Mouse (Mus musculus): ENCODE measurements around the gene Git1. TPM values are rescaled to one million over a fixed set of nuclear protein-coding genes. Genes with fewer than 3 reads are reported as not detected.
A peak's percentile ranks its signal among the peaks of the same experiment; 100 is the strongest.

The Git1 gene
- polyA plus RNA-seq, 1 experiment from 2014 or later = 12.6 TPM

DNA sequence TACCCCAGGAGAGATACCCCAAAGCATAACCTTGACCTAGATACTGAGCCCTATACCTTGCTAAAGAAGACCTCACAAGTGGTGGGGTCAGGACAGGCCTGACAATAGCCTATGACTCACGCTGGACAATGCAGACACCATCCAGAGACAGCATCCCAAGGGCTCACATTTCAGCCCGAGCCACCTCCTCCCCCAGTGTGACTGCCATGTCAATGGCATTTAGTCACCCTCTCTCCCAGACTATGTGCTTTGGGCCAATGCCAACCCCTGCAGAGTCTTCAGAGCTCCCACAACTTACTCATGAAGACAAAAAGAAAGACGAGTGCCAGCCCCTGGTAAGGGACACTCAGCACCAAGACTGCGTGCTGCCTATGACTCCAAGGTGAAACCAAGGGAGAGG lies 28.7 kb upstream of the Git1 start:
- H3K9ac ChIP-seq (replicated peaks; ENCODE audit: low read depth) = no peak overlapping the region
- H3K27me3 ChIP-seq (replicated peaks; ENCODE audit: insufficient read depth, low read length) = peaks cover 27% of the 10 kb centered on the region; the same call in 1 of the 2 replicates
- peak; percentile 69 for DNase-seq (ENCODE audit: low spot score)
- peaks cover 6% of the 10 kb centered on the region; the same call in 1 of the 2 replicates for H3K4me1 ChIP-seq (ENCODE audit: insufficient read depth, low read depth, low read length)
- ATAC-seq = peak; percentile 26; the same call in 1 of the 2 replicates
- H3K27ac ChIP-seq (ENCODE audit: low read length) = no peak overlapping the region
- no peaks in the 10 kb centered on the region for H3K36me3 ChIP-seq (ENCODE audit: insufficient read depth, low read length)
- H3K9me3 ChIP-seq (ENCODE audit: low read length) = no peaks in the 10 kb centered on the region
- no peak overlapping the region for H3K4me3 ChIP-seq (ENCODE audit: low read depth, low read length)
- TF ChIP-seq EP300 (IDR thresholded peaks at IDR 0.05) (no peak), CTCF (IDR thresholded peaks at IDR 0.05) (no peak)
- 29% methylated on average over 4 of the region's 4 CpGs for WGBS
- H3K4me2 ChIP-seq (replicated peaks; ENCODE audit: low read depth, low read length) = no peak overlapping the region

DNA sequence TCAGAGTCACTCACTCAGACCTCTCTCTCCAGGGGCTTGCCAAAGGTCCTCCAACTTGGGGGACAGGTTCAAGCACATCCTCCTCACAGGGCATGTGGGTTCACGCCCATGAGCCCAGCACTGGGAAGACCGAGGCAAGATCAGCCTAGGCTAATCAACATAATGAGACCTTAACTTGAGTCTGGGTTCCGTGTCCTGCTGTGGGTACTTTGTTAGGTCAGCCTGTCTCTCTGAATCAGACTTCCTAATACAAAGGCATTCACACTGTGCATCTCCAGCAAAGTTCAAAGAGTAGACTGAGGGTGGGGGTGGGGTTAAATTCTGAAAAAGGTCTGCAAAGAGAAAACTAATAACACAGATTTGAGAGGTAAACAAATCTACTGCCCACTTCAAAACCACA lies 28.3 kb upstream of the Git1 start:
- Histone ChIP-seq H3K27me3 (replicated peaks; ENCODE audit: insufficient read depth, low read length) (peaks cover 27% of the 10 kb centered on the region; the same call in 1 of the 2 replicates), H3K4me2 (replicated peaks; ENCODE audit: low read depth, low read length) (no peak overlapping the region), H3K4me3 (ENCODE audit: low read depth, low read length) (no peak overlapping the region), H3K9me3 (ENCODE audit: low read length) (no peaks in the 10 kb centered on the region), H3K36me3 (ENCODE audit: insufficient read depth, low read length) (no peaks in the 10 kb centered on the region), H3K4me1 (ENCODE audit: insufficient read depth, low read depth, low read length) (peaks cover 6% of the 10 kb centered on the region; the same call in 1 of the 2 replicates), H3K27ac (ENCODE audit: low read length) (no peak overlapping the region), H3K9ac (replicated peaks; ENCODE audit: low read depth) (no peak overlapping the region)
- WGBS = 75% methylated on average over 3 of the region's 3 CpGs
- no peak for ATAC-seq
- DNase-seq (ENCODE audit: low spot score) = no peak
- TF ChIP-seq CTCF (IDR thresholded peaks at IDR 0.05) (no peak), EP300 (IDR thresholded peaks at IDR 0.05) (no peak)

DNA sequence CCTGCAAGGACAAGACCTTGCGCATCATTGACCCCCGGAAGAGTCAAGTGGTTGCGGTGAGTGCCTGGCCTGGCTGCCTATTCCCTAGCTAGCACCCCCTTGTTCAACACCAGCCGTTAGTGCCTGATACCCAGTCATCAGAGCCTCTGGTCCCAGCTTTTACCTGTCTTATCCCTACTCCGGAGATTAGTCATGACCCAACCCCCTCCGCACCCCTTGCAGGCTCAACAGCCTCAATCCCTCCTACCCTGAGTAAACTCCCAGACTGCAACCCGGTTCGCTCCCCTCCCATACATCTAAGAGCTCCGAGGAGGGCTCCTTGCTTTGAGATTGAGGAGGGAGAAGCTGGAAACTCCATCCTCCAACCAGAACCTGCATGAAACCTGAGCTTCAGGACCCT lies 26.8 kb upstream of the Git1 start:
- peaks cover 6% of the 10 kb centered on the region; the same call in 1 of the 2 replicates for H3K4me1 ChIP-seq (ENCODE audit: insufficient read depth, low read depth, low read length)
- 34% methylated on average over 9 of the region's 9 CpGs for WGBS

DNA sequence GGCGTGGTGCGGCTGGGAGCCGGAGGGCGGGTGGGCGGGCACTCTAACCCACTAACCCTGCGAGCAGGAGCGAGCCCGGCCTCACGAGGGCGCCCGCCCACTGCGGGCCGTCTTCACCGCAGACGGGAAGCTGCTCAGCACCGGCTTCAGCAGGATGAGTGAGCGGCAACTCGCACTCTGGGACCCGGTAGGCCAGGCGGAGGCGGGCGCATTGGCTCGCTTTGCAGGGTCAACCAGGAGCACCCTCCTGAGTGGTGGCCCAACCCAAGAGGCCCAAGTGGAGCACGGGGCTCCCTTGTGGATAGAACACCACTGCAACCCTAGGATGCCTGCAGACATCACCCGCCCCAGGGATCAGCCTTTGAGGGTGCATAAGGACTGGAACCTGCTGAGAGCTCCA lies 26.2 kb upstream of the Git1 start:
- peaks cover 22% of the 10 kb centered on the region; the same call in 1 of the 2 replicates for H3K27me3 ChIP-seq (replicated peaks; ENCODE audit: insufficient read depth, low read length)
- no peak overlapping the region for H3K4me3 ChIP-seq (ENCODE audit: low read depth, low read length)
- H3K9ac ChIP-seq (replicated peaks; ENCODE audit: low read depth) = no peak overlapping the region
- no peaks in the 10 kb centered on the region for H3K9me3 ChIP-seq (ENCODE audit: low read length)
- peak; percentile 70 for DNase-seq (ENCODE audit: low spot score)
- peak; percentile 62 for ATAC-seq
- H3K4me2 ChIP-seq (replicated peaks; ENCODE audit: low read depth, low read length) = peak overlapping the region; percentile 22; the same call in 1 of the 2 replicates
- H3K4me1 ChIP-seq (ENCODE audit: insufficient read depth, low read depth, low read length) = peaks cover 2% of the 10 kb centered on the region; the same call in 1 of the 2 replicates
- no peak overlapping the region for H3K27ac ChIP-seq (ENCODE audit: low read length)
- no peaks in the 10 kb centered on the region for H3K36me3 ChIP-seq (ENCODE audit: insufficient read depth, low read length)
- TF ChIP-seq EP300 (IDR thresholded peaks at IDR 0.05) (no peak), CTCF (IDR thresholded peaks at IDR 0.05) (peak; percentile 71)
- WGBS = 6% methylated on average over 24 of the region's 25 CpGs

More for the DNA sequence above, 26.8 kb upstream of the Git1 start:
- ATAC-seq = no peak
- Histone ChIP-seq H3K36me3 (ENCODE audit: insufficient read depth, low read length) (no peaks in the 10 kb centered on the region), H3K4me3 (ENCODE audit: low read depth, low read length) (no peak overlapping the region), H3K9ac (replicated peaks; ENCODE audit: low read depth) (no peak overlapping the region), H3K27ac (ENCODE audit: low read length) (no peak overlapping the region), H3K4me2 (replicated peaks; ENCODE audit: low read depth, low read length) (no peak overlapping the region), H3K27me3 (replicated peaks; ENCODE audit: insufficient read depth, low read length) (peaks cover 22% of the 10 kb centered on the region; the same call in 1 of the 2 replicates), H3K9me3 (ENCODE audit: low read length) (no peaks in the 10 kb centered on the region)
- no peak for TF ChIP-seq EP300 (IDR thresholded peaks at IDR 0.05)
- no peak for TF ChIP-seq CTCF (IDR thresholded peaks at IDR 0.05)
- no peak for DNase-seq (ENCODE audit: low spot score)

DNA sequence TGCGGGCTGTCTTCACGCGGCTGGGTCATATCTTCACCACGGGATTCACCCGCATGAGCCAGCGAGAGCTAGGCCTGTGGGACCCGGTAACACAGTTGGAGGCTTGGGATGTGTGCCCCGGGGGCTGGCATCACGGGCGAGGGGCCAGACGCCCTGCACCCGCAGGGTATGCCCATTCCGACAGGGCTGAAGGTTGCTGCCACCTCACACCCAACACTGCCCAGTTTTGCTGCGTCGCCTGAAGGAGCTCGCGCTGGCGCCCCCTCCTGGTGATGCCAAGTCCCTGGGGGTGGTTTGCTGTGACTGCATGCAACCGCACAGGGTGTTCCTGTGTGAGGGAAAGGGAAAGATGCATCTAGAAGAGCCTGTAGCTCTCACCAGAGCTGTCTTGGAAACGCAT lies 25.6 kb upstream of the Git1 start:
- 10% methylated on average over 20 of the region's 20 CpGs for WGBS
- H3K9ac ChIP-seq (replicated peaks; ENCODE audit: low read depth) = no peak overlapping the region
- H3K27ac ChIP-seq (ENCODE audit: low read length) = no peak overlapping the region
- DNase-seq (ENCODE audit: low spot score) = peak; percentile 80
- no peaks in the 10 kb centered on the region for H3K9me3 ChIP-seq (ENCODE audit: low read length)
- H3K36me3 ChIP-seq (ENCODE audit: insufficient read depth, low read length) = no peaks in the 10 kb centered on the region
- TF ChIP-seq EP300 (IDR thresholded peaks at IDR 0.05) = no peak
- peak; percentile 95 for TF ChIP-seq CTCF (IDR thresholded peaks at IDR 0.05)
- no peak overlapping the region for H3K4me3 ChIP-seq (ENCODE audit: low read depth, low read length)
- peak; percentile 59 for ATAC-seq
- H3K4me2 ChIP-seq (replicated peaks; ENCODE audit: low read depth, low read length) = peak overlapping the region; percentile 22; the same call in 1 of the 2 replicates
- peaks cover 2% of the 10 kb centered on the region; the same call in 1 of the 2 replicates for H3K4me1 ChIP-seq (ENCODE audit: insufficient read depth, low read depth, low read length)
- peaks cover 22% of the 10 kb centered on the region; the same call in 1 of the 2 replicates for H3K27me3 ChIP-seq (replicated peaks; ENCODE audit: insufficient read depth, low read length)

DNA sequence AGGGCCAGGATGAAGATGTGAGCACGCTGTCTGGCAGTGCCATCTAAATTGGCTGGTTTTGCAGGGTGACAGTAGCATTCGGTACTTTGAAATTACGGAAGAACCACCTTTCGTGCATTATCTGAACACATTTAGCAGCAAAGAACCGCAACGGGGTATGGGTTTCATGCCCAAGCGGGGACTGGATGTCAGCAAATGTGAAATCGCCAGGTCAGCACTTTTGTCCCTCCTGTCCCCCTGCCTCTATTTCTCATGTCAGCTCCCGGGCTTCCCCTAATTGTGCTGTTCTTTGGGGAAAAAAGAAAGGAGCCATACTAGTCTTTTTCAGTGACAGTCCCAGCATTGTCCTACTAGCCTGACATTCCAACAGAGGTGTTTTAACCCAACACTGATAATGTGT lies 25.0 kb upstream of the Git1 start:
- no peak for ATAC-seq
- Histone ChIP-seq H3K4me3 (ENCODE audit: low read depth, low read length) (no peak overlapping the region), H3K4me1 (ENCODE audit: insufficient read depth, low read depth, low read length) (peaks cover 2% of the 10 kb centered on the region; the same call in 1 of the 2 replicates), H3K9ac (replicated peaks; ENCODE audit: low read depth) (no peak overlapping the region), H3K4me2 (replicated peaks; ENCODE audit: low read depth, low read length) (no peak overlapping the region), H3K27me3 (replicated peaks; ENCODE audit: insufficient read depth, low read length) (peaks cover 19% of the 10 kb centered on the region; the same call in 1 of the 2 replicates), H3K36me3 (ENCODE audit: insufficient read depth, low read length) (no peaks in the 10 kb centered on the region), H3K27ac (ENCODE audit: low read length) (no peak overlapping the region), H3K9me3 (ENCODE audit: low read length) (no peaks in the 10 kb centered on the region)
- WGBS = 88% methylated on average over 9 of the region's 9 CpGs
- no peak for DNase-seq (ENCODE audit: low spot score)
- no peak for TF ChIP-seq CTCF (IDR thresholded peaks at IDR 0.05)

Data from lung, postnatal 0 days (tissue).